Mouse (Mus musculus) embryonic facial prominence, embryonic 13.5 days (tissue): ENCODE measurements at regions not wholly inside any gene's neighbourhood (a gene's known extent, or its start where the extent isn't known, plus 50 kb on each side); places are given as distances from the start of the nearest gene placed in this dataset.
A peak's percentile ranks its signal among the peaks of the same experiment; 100 is the strongest.

ENCODE experiments used
- ATAC-seq: fragments of 200-750 bp; cut with Nextera tagmentation; 2 replicates; pipeline ENCODE4 v1.8.0; 2017; ENCODE audit warnings: low read depth; ENCODE audit not compliant: insufficient number of reproducible peaks, insufficient read depth, low FRiP score, low TSS enrichment
- H3K27ac ChIP-seq: fragments of 300-500 bp; sonication (generic); 2 replicates; pipeline ENCODE4 v1.5.1; 2015; ENCODE audit warnings: moderate library complexity, mild to moderate bottlenecking, inconsistent platforms
- H3K27me3 ChIP-seq: fragments of 300-500 bp; sonication (generic); 2 replicates; pipeline ENCODE4 v1.6.1; 2015; ENCODE audit warnings: mild to moderate bottlenecking, inconsistent platforms
- H3K36me3 ChIP-seq: fragments of 300-500 bp; sonication (generic); 2 replicates; pipeline ENCODE4 v1.6.1; 2015; ENCODE audit warnings: mild to moderate bottlenecking, inconsistent platforms
- H3K4me1 ChIP-seq: fragments of 300-500 bp; sonication (generic); 2 replicates; pipeline ENCODE4 v1.6.1; 2015; ENCODE audit warnings: inconsistent platforms
- H3K4me2 ChIP-seq: fragments of 300-500 bp; sonication (generic); 2 replicates; pipeline ENCODE4 v1.6.1; 2015; ENCODE audit warnings: moderate library complexity, mild to moderate bottlenecking, inconsistent platforms
- H3K4me3 ChIP-seq: fragments of 300-500 bp; sonication (generic); 2 replicates; pipeline ENCODE4 v1.5.1; 2015; ENCODE audit warnings: mild to moderate bottlenecking, inconsistent platforms
- H3K9ac ChIP-seq: fragments of 300-500 bp; sonication (generic); 2 replicates; pipeline ENCODE4 v1.6.1; 2015; ENCODE audit warnings: mild to moderate bottlenecking, inconsistent platforms
- H3K9me3 ChIP-seq: fragments of 300-500 bp; sonication (generic); 2 replicates; pipeline ENCODE4 v1.6.1; 2016; ENCODE audit warnings: inconsistent platforms
- WGBS: fragments of 180-500 bp; shearing (Covaris S2); methylation state at CpG from one replicate; pipeline ENCODE4 v1.1.7; 2015; ENCODE audit warnings: mixed read lengths; 5-methylcytosine and 5-hydroxymethylcytosine counted together

DNA sequence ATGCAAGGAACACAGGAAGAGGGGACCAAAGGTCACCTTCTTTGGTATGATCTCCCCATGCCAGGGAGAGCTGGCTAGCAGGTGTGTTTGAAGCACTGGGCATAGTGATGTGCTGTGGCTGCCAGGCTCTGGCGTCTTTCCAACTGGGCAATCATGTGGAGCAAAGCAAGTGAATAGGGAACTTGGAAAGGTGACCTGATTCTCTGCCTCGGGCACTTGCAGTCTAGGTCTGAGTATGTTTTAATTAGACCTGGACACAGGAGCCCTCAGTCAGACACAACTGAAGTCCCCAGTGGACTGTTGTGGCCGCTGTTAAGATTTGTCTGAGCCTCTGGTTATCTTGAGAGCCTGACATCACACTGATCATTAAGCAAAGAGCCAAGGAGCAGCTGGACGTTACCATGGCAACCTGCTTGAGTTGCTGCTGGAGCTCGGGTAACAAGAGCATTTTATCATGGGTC is 153.8 kb upstream of the Ccdc122 start:
- no peak overlapping the region for H3K4me3 ChIP-seq
- H3K27me3 ChIP-seq, result no peaks in the 10 kb centered on the region
- H3K4me2 ChIP-seq, result no peak overlapping the region
- ATAC-seq, result no peak
- no peaks in the 10 kb centered on the region for H3K9me3 ChIP-seq
- H3K36me3 ChIP-seq, result no peaks in the 10 kb centered on the region
- no peak overlapping the region for H3K27ac ChIP-seq
- 13% methylated on average over 5 of the region's 5 CpGs for WGBS
- no peak overlapping the region for H3K9ac ChIP-seq
- H3K4me1 ChIP-seq, result peaks cover 23% of the 10 kb centered on the region

DNA sequence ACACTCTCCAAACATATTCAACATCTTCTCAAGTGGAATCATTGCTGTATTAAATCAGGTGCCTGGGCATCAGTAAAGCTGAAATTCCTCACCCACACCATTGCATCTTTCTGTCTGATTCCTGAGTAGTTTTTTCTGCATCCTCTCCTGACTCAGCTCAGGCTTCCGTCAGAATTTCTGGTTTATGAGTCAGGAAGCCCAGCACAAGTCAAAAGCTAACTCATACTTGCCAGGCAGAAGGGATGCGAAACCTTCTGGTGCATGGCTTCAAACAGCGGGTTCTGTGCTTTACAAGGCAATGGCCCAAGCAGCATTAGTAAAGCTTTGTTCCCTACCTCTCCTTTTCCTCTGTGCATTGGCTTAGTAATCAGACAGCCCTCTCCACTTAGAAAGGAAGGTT is 155.7 kb upstream of the Ccdc122 start:
- H3K4me2 ChIP-seq, result no peak overlapping the region
- no peak for ATAC-seq
- 94% methylated on average over 3 of the region's 3 CpGs for WGBS
- no peaks in the 10 kb centered on the region for H3K27me3 ChIP-seq
- H3K27ac ChIP-seq, result no peak overlapping the region
- peaks cover 20% of the 10 kb centered on the region for H3K4me1 ChIP-seq
- H3K36me3 ChIP-seq, result no peaks in the 10 kb centered on the region
- H3K9ac ChIP-seq, result no peak overlapping the region
- no peaks in the 10 kb centered on the region for H3K9me3 ChIP-seq
- H3K4me3 ChIP-seq, result no peak overlapping the region

DNA sequence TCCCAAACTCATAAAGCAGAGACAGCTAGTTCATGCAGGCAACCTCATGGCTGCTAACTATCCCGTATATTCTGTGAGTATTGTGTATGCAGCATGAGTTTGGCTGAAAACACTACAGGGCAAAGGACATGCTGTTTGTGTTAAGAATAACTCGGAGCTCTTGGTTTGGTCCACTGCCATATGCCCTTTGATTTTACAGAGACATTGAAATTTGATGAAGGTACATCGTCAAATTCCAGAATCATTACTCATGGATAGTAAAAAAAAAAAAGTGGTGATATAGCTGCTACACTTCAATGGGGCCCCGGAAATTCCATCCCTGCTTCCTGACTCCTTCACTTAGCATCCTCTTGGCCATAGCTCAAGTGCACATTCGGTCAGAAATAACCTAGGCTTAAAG is 159.3 kb upstream of the Ccdc122 start:
- Histone ChIP-seq H3K27me3 (no peaks in the 10 kb centered on the region), H3K4me1 (peaks cover 27% of the 10 kb centered on the region), H3K9me3 (no peaks in the 10 kb centered on the region), H3K4me3 (no peak overlapping the region), H3K4me2 (no peak overlapping the region), H3K9ac (no peak overlapping the region), H3K36me3 (no peaks in the 10 kb centered on the region), H3K27ac (no peak overlapping the region)
- ATAC-seq, result no peak
- 48% methylated on average over 5 of the region's 5 CpGs for WGBS

DNA sequence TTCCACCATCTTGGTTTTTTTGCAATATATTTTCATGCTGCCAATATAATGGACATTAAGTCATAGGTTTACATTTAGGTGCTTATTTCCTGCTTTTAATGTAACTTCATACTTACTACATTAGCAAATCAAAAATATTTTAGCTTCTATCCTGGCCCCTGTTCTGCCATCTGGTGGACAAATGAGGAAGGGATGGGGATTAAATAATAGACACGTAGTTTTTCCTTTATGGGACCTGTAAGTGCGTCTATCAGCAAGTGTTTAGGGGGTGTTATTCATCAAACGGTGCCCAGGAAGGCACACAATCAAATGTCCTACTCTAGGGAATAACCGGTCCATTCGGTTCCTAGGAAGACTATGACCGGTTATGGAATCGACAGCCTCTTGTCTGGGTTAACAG is 160.6 kb upstream of the Ccdc122 start:
- Histone ChIP-seq H3K4me1 (peaks cover 26% of the 10 kb centered on the region), H3K27ac (no peak overlapping the region), H3K9me3 (no peaks in the 10 kb centered on the region), H3K4me3 (no peak overlapping the region), H3K36me3 (no peaks in the 10 kb centered on the region), H3K27me3 (no peaks in the 10 kb centered on the region), H3K9ac (no peak overlapping the region), H3K4me2 (no peak overlapping the region)
- 53% methylated on average over 7 of the region's 7 CpGs for WGBS
- ATAC-seq, result no peak

DNA sequence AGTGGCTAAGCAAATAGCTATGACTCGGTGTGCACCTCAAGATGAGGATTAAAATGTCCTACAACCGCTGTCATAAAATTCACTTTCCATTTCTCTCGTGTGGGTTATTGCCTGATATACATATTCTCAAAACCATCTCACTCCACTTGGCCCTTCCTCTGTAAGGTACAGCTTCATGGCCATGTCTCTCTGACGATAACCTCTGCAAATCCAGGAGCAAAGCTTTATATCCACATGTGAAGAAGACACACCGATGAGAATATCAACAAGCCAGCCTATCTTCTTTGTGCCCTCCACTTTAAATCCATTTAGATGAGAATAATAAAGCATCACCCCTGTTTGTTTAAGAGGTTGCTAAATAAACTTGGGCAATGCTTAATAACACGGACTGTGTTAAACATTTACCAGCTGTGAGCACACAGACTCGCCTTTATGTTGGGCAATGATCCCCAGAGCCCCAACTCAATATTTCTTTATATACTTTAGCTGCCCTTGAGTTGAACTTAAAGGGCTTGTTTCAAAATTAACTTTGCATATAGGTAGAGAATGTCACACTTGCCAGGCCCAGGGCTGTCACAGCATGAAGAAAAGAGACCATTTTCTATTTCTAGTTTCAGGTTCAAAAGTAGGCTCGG is 161.2 kb upstream of the Ccdc122 start:
- Histone ChIP-seq H3K4me2 (no peak overlapping the region), H3K4me3 (no peak overlapping the region), H3K4me1 (peaks cover 26% of the 10 kb centered on the region), H3K27me3 (no peaks in the 10 kb centered on the region), H3K36me3 (no peaks in the 10 kb centered on the region), H3K27ac (peak overlapping the region; percentile 23), H3K9ac (no peak overlapping the region), H3K9me3 (no peaks in the 10 kb centered on the region)
- 64% methylated on average over 8 of the region's 8 CpGs for WGBS
- ATAC-seq, result no peak

DNA sequence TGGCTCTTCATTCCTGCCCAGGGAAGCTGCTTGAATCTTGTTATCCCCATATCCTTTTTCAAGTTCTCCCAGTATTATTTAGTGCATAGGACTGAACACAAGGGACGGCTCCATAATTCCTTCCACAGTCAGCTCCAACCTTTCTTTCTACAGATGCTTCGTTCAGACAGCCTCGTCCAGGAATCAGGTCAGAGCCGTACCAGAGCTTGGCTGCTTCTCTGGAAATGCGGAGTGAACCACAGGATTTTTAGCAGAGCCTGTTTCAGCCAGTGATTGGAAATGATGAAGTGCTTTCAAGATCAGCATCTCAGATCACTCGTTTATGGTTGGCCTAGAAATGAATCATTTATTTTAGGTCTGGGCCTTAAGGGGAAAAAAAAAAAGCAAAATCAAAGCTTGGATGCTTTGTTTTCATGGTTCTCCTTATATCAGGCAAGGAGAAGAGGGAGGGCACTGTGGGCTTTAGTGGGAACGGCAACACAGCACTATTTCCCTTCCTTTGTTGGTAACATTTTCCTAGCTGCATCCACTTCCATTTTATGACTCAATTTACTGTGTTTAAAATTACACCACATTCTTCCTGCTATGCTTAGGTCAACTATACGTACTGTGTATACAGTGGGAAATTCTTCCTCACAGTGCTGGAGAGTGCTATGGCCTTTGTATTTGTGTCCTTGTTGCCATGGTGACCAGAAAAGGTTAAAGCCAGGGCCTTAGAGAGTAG is 161.9 kb upstream of the Ccdc122 start:
- H3K27ac ChIP-seq, result peak overlapping the region; percentile 23
- H3K9ac ChIP-seq, result no peak overlapping the region; the same call in 1 of the 2 replicates
- no peaks in the 10 kb centered on the region for H3K9me3 ChIP-seq
- WGBS, result 43% methylated on average over 8 of the region's 8 CpGs
- no peak for ATAC-seq
- H3K4me2 ChIP-seq, result no peak overlapping the region
- H3K27me3 ChIP-seq, result no peaks in the 10 kb centered on the region
- H3K4me1 ChIP-seq, result peaks cover 26% of the 10 kb centered on the region
- no peak overlapping the region for H3K4me3 ChIP-seq
- no peaks in the 10 kb centered on the region for H3K36me3 ChIP-seq

DNA sequence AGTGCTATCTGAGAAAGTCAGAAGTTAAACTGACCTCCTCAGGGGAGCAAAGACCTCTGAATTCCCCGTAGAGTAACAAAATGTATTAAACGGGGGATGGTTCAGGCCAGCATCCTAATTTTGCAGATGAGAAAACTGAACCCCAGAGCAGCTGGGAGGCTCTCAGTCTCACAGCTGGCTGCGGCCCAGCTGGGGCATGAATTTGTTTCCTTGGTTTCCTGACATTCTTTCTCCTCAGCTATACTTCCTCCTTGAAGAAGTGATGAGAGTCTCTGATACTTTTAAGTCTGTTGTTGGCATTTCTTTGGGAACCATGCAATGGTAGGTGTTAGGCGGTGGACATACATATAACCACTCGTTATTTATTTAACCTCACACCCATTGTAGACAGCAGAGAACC is 162.9 kb upstream of the Ccdc122 start:
- no peaks in the 10 kb centered on the region for H3K27me3 ChIP-seq
- H3K36me3 ChIP-seq, result no peaks in the 10 kb centered on the region
- H3K27ac ChIP-seq, result no peak overlapping the region
- no peak overlapping the region for H3K9ac ChIP-seq
- no peak overlapping the region for H3K4me2 ChIP-seq
- ATAC-seq, result no peak
- H3K4me3 ChIP-seq, result no peak overlapping the region
- WGBS, result 66% methylated on average over 5 of the region's 5 CpGs
- H3K9me3 ChIP-seq, result 0 out of 2 replicates have a peak, but pooled peaks cover 4% of the 10 kb centered on the region
- H3K4me1 ChIP-seq, result peaks cover 26% of the 10 kb centered on the region

DNA sequence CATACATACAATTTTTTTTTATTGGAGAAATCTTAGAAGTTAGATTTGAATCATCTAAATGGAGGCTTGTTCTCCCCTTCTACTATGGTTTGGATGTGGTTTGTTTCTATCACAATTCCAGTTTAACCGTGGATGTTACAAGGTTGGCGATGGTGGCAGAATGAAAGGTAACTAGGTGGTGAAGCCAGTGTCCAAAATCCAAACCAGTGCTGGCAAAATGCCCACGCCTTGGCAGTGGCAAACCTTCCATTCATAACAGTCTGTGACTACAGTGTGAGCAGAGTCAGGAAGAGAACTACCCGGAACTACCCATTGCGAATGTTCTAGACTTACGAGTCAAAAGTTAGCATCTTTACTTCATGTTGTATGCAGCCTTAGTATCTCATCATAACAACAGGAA is 163.6 kb upstream of the Ccdc122 start:
- 93% methylated on average over 6 of the region's 6 CpGs for WGBS

DNA sequence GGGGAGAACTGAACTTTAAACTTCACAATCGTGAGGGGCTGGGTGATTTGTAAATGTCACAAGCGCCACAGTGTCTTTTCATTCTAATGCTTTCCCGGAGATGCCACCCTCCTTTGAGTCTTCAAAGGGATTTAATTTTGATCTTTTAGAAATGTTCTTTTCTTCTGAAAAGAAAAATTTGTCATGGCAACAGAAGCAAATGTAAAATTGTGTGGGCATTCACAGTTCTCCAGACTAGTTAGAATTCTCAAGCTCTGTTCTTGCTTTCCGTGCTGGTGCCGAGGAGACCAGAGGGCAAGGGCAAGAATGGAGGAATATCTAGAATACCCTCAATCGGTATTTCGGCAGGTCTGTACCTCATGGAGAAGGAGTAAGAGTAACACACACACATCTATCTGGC is 164.1 kb upstream of the Ccdc122 start:
- no peak overlapping the region for H3K4me3 ChIP-seq
- 94% methylated on average over 7 of the region's 7 CpGs for WGBS
- no peak overlapping the region for H3K9ac ChIP-seq
- no peak overlapping the region for H3K4me2 ChIP-seq
- no peaks in the 10 kb centered on the region for H3K27me3 ChIP-seq
- no peaks in the 10 kb centered on the region for H3K36me3 ChIP-seq
- no peak for ATAC-seq
- no peak overlapping the region for H3K27ac ChIP-seq
- peaks cover 26% of the 10 kb centered on the region for H3K4me1 ChIP-seq
- 0 out of 2 replicates have a peak, but pooled peaks cover 4% of the 10 kb centered on the region for H3K9me3 ChIP-seq

More for the DNA sequence above, 163.6 kb upstream of the Ccdc122 start:
- no peak overlapping the region for H3K4me2 ChIP-seq
- ATAC-seq, result no peak
- H3K27ac ChIP-seq, result no peak overlapping the region
- no peak overlapping the region for H3K9ac ChIP-seq
- H3K9me3 ChIP-seq, result 0 out of 2 replicates have a peak, but pooled peaks cover 4% of the 10 kb centered on the region
- H3K36me3 ChIP-seq, result no peaks in the 10 kb centered on the region
- peaks cover 26% of the 10 kb centered on the region for H3K4me1 ChIP-seq
- no peak overlapping the region for H3K4me3 ChIP-seq
- H3K27me3 ChIP-seq, result no peaks in the 10 kb centered on the region

DNA sequence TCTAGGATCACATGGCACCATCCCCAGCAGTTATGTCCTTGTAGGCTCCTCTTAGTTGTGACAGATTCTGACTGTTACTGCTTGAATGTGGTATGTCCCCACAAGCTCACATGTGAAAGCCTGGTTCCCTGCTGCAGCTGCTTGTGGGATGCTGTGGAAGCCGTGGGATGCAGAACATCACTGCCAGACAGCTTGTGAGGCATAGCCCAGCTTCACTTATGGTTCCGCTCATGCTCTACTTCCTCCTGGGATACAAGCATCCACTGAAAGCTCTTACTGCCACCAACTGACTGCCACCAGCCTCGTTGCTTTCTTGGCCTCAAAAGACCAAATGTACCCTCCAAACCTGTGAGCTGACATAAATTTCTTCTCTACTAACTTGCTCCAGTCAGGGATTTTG is 167.7 kb upstream of the Ccdc122 start:
- Histone ChIP-seq H3K4me1 (peaks cover 6% of the 10 kb centered on the region), H3K27me3 (no peaks in the 10 kb centered on the region), H3K9me3 (0 out of 2 replicates have a peak, but pooled peaks cover 4% of the 10 kb centered on the region), H3K36me3 (no peaks in the 10 kb centered on the region), H3K27ac (no peak overlapping the region), H3K4me3 (no peak overlapping the region), H3K9ac (no peak overlapping the region), H3K4me2 (no peak overlapping the region)
- WGBS, result 85% methylated on average over 3 of the region's 3 CpGs
- ATAC-seq, result no peak

DNA sequence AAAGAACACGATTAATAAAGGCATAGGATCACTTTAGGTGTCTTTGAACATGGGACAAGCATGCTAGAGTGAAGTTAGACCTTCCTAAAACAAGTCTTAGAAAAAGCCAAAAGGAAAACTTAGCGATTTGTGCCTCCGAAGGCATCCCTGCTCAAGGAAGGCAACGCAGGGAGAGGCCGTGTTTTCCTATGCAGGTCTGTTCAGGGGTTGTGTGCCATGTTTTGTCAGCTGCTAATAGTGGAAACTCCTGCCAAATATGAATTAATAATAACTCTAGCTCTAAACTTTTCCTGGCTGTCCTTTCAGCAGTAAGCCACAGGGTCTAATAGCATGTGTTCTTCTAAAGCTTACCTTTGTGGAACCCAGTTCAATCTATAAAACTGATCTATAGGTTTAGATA is 168.4 kb upstream of the Ccdc122 start:
- Histone ChIP-seq H3K36me3 (no peaks in the 10 kb centered on the region), H3K9ac (no peak overlapping the region), H3K9me3 (0 out of 2 replicates have a peak, but pooled peaks cover 4% of the 10 kb centered on the region), H3K4me3 (no peak overlapping the region), H3K4me1 (no peaks in the 10 kb centered on the region), H3K27me3 (no peaks in the 10 kb centered on the region), H3K4me2 (no peak overlapping the region), H3K27ac (no peak overlapping the region)
- WGBS, result 87% methylated on average over 5 of the region's 5 CpGs
- no peak for ATAC-seq

DNA sequence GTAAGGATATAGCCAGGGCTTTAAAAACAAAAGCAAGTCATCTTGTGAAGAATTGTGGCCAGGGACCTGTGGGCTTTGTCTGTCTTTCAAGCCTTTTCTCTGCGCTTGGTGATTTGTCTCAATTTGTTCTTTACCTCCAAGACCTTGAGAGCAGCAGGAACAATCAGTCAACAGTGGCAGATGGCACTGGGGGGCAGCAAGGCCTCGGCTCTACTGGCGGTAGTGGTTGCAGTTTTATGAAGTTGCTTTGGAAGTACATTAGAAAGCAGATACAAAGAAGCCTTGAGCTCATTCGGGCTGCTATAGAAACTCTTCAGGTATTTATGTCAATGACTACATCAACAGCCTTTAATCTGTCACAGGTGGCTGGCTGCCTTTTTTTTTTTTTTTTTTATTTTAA is 171.9 kb upstream of the Ccdc122 start:
- H3K27ac ChIP-seq, result no peak overlapping the region
- H3K4me2 ChIP-seq, result no peak overlapping the region
- 0 out of 2 replicates have a peak, but pooled peaks cover 4% of the 10 kb centered on the region for H3K9me3 ChIP-seq
- no peaks in the 10 kb centered on the region for H3K36me3 ChIP-seq
- ATAC-seq, result no peak
- no peaks in the 10 kb centered on the region for H3K27me3 ChIP-seq
- no peak overlapping the region for H3K4me3 ChIP-seq
- no peaks in the 10 kb centered on the region for H3K4me1 ChIP-seq
- no peak overlapping the region for H3K9ac ChIP-seq
- 60% methylated on average over 4 of the region's 4 CpGs for WGBS
